Mouse (Mus musculus) hindlimb bud, embryonic 11.5 days (tissue): ENCODE data around the gene Dcbld1.

Experiments
- DNase-seq: peaks from one replicate; pipeline ENCODE4 v3.0.0-alpha.2; 2012; ENCODE audit warnings: low read depth, low spot score; ENCODE audit errors: extremely low spot score

Dcbld1 gene

DNA sequence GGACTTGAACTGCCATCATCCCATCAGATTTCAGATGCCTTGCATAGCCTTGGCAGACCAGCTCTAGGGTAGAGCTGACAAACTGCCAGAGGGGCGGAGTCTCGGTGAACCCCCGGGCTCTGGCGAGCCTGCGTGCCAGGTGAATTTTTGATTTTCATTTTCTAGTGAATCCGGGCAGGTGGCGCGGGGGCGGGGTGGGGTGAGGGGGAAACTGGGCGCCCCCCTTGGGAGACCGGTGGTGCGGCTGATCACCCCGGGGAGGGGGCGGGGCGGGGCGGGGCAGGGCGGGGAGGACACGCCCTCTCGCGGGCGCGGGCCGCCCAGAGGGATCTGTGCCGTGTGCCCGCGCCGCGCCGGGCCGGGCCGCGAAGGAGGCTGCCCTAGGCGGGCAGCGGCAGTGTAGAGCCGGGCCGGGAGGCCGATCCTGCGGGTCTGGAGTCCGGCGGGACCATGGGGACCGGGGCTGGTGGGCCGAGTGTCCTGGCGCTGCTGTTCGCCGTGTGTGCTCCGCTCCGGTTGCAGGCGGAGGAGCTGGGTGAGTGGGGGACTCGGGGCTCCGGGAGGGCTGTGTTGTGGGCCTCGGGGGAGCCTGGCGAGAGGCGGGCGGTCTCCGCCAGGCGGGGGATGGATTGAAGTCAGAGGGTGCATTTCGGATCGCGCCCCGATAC, at the start of gene Dcbld1:
Gene Dcbld1, plus strand, starts transcription at position 319 of the 668 bp plus-strand sequence.
- no peak for DNase-seq

DNA sequence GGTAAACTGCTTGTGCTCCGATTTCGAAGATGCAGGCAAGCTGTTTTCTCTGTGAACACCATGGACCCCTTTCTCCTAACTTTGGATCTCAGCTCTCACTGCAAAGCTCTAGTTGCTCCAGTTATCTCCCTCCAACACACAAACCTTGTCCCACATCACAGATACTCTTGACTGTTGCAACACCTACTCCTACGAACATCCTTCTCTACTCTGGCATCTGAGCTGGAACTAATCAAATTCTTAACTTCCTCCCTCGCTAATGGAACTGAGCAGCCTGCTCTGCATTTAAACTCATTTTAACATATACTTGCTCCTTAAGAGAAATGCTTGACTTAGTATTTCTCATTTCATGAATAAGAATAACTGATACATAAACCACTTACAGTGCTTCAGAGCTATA, 47.5 kb upstream of the Dcbld1 start:
- no peak for DNase-seq

DNA sequence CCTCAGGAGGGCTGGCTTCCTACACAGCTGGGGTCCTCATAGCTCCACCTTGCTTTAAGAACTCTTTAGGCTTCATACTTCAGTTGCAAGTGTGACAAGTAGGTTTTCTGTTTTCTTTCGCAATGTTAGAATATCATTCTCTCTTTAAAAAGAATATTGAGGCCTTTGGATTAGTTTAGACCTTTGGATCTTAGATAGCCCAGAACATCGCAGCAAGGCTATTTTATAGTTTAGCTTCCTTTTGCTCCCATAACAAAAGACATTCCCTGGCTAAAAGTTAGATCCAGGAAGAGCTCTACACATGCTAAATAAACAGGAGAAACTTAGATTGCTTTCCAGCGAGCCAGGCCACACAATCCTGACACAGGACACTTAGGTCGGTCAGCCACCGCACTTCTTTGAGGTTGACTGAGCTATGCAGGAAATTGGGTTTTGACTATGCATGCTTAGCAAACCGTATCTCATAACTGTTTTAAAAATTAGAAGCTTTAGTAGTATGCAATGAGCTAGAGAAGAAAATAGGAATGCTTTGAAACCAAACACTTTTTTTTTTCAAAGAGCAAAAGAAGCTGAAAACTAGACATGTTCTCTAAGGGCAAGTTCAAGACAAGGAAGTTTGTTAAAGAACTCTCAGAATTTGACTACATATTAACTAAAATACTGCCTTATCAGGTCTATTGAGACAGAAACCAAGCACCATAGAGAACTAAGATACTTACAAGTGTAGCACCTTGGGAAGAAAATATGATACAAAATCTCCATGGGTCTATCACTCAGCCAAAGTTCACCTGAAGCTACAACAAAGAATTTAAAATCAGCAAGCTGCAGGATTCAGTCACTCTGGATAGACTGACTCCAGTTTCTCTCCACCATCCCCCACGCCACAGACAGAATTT, 38.2 kb upstream of the Dcbld1 start, which contains the start of gene Ros1:
Gene Ros1, minus strand, starts transcription at position 288 of the 896 bp plus-strand sequence.
- no peak for DNase-seq

DNA sequence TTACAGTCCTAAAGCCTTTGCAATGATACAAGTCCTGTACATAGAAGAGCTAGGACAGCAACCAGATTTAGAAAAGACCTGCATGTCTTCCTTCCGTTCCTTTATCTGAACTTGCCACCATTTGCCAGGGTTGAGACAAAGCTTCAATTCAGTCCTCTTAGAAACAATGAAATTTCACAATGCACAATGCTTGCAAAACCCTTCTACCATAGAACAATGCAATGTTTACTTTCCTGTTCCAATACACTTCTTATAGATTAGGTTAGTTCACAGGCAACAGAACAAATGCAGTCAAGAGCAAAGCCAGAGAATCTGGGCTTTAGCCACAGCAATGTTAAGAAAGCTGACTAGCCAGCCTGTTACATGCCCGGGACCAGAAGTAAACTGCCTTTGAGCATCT, 29.4 kb upstream of the Dcbld1 start:
- DNase-seq, result no peak

DNA sequence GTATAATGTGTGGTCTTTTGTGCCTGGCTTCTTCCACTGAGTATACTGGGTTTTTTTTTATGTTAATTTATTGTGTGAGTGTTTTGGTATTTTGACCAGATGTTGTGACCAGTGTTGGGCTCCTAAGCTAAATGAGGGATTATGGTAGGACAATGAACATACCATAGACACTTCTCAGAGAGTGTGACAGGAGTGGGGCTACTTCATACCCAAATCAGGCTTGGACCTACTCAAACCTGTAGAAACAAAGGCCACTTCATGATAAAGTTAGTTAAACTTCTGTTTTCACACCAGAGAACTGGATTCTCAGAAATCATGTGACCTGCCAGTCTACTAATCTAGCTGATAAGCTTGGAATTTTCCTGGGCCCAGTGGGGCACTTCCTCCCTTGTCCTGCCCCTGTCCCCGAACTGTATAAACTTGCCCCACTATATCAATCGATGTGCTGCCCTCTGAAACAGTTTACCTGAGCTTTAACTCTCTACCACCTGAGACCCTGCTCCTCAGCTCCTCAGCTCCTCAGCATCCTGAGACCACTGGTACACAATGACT, 18.1 kb upstream of the Dcbld1 start:
- no peak for DNase-seq

DNA sequence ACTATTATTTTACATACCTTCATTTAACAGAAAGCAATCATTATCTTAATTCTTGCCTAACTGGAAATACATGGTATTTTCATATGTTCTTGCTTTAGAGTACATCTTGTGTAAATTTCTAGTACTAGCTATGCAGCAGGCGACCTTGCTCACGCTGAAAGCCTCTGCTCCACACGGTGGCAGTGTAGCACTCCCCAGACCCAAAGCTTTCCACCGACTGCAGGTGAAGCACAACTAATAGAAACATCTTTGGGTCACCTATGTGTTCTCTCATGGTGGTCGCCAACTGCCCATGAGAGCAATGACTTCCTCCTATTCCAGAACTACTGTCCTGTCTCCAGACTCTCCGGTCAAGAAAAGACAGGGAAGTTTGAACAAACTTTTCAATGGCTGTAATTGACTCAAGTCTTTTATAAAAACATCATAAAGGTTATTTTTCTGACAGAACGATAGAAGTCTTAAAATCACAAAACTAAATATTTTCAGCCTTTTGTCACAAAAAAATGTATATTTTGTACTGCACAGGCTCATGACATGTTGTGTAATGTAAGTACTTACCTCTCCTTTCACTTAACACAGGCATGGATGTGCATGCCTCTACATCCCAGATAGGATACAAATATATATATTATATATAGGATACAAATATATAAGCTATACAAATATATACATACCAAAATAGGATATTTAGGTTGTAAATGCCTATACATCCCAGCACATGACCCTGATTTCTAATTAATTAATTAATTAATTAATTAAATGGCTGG, 16.4 kb upstream of the Dcbld1 start:
- no peak for DNase-seq

DNA sequence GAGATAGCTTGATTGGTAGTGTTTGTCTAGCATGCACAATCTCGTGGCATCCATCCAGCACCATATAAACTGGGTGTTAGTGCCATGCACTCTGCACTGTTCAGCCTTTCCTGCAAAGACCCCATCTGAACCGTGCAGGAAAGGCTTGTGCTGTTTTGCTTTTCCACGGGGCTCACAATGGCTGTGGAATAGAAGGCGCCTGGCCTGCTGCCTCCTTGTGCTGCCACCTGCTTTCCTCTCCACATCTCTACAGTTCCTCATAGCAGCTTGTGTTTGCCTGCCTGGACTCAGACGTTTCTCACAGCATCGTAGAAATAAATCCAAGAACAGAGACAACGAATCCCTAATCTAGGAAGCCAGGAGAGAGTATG, 15.9 kb upstream of the Dcbld1 start:
- DNase-seq, result no peak

DNA sequence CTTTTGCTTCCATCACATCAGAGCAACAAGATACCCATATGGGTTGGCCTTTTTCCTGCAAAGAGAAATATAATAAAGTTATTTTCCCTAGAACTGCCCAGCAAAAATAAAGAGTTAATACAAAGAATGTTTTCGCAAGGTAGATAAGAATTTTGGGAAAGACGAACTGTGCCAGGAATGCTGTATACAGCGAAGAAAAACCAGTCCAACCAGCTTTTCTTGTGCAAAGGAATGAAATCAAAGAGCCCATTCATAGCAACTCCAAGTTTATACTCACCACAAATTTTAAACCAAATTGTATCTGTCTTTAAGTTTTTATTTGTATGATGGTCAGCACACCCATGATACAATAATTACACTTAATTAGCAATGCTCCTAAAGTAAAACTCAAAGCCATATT, 13.8 kb upstream of the Dcbld1 start:
- no peak for DNase-seq

DNA sequence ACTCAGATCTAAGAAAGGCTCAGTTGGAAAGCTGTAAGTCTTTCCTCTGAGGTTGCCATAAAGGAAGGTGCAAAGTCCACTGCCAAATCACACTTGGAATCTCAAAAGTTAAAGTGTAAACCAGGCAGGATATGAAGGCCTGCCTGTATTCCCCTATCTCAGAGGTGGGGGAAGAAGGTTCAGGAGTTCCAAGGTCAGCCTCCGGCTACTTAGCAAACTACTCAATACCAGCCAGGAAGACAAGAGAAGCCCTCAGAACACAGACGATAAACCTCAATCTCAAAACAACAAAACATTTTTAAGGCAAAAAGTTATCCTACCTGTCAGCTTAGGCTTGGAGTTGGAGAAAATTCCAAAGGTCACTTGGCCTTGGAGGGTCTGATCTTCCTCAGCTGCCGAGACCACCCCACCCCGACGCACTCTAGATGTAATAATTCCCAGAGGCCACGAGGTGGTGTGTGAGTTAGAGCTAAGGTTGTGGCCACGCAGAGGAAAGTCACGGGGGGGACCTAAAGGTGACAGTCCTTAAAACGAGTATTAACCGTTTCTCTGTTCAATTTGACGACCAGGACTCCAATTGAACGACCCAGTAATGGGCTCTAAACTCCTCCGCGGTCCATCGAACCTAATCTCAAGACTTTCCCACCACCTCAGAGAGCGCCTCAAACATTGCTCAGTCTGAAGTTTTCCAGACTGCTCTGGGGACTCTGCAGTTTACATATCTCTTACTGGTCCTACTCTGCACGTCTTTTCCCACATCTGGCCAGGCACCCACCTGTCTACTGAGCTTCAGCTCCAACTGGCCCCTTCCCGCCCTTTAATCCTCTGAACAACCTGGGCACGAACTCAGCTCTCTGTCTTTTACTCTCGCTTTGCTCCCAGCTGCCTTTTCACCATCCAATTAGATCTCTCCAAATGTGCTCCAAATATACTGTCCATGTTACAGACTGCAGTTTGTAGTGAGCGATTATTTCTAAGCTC, 933 bp upstream of the Dcbld1 start:
- no peak for DNase-seq

DNA sequence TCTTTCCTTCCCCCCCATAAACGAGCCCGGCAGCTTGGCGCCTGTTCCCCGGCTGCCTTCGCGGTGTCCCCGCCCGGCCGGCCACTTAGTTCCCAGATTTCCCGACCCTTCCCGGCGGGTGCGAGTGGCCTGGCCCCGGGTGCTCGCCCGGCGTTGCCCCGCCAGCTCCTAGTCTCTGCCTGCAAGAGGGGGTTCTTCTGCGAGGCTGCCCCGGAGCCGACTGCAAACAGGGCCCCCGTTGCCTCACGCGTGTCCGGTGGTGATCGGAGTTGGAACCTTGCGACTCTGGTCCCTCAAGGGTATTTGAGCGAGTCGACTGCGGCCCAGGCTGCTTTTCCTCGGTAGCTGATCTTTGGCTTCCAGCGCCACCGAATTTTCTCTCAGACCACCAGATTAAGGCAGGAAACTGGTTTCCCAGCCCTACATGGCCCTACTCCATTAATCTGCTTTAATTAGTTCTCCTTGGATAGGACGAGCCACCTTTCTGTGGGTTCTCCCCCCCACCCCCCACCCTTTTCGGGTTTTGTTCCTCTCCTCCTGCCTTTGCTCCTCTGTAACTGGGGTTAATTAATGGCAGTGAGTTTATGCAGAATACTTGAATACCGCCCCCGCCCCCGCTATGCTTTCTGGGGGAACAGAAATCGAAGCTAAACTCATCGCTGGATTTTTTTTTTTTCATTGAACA, 692 bp downstream of the Dcbld1 start:
- DNase-seq, result no peak

DNA sequence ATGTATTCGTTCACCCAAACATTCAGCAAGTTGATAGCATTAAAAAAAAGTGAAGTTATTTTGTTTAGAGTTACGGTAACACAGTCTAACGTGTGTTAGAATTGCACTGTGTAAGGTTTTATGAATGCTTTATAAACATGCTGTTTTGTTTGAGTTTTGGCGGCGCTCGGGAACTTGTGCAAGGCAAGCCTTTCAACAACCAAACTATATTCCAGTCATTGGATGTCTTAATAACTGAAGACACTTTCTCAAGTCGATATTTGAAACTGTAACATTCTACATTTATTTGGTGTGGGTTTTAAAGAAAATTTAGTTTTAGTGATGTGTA, 1.2 kb downstream of the Dcbld1 start:
- DNase-seq, result no peak

DNA sequence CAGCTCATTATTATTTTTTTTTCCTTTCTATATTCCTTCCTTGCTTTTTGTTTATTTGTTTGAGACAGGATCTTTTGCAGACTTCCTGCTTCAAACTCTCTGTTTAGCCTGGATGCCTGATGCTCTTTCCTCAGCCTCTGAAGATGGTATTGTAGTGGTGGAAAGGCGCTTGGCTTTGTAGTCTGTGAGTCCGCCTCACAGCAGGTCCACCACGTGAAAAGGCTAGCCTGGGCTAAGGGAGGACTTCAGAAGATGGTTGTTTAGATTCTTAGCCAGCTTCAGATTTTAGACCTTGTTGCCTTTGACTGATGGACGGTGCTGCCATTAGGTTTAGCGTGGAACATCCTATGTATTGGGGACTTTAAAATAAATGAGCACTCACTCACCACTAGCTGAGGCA, 2.0 kb downstream of the Dcbld1 start:
- DNase-seq, result no peak

DNA sequence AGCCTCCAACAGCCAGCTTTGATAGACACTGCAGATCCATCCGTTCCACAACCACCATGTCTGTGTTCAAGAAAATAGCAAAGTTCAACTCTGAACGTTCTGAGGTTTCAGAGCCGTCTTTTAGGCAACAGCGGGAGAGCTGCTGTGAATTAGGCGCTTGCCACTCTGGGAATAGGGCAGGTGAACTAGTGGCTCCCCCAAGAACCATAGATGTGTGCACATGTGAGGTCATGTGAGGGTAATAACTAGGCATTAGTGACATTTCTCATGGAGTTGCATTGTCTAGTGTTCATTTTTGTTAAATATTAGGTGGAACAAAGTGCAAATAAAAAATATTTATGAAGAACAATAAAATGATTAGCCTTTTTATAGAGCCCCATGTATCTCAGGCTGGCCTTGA, 8.6 kb downstream of the Dcbld1 start:
- no peak for DNase-seq

DNA sequence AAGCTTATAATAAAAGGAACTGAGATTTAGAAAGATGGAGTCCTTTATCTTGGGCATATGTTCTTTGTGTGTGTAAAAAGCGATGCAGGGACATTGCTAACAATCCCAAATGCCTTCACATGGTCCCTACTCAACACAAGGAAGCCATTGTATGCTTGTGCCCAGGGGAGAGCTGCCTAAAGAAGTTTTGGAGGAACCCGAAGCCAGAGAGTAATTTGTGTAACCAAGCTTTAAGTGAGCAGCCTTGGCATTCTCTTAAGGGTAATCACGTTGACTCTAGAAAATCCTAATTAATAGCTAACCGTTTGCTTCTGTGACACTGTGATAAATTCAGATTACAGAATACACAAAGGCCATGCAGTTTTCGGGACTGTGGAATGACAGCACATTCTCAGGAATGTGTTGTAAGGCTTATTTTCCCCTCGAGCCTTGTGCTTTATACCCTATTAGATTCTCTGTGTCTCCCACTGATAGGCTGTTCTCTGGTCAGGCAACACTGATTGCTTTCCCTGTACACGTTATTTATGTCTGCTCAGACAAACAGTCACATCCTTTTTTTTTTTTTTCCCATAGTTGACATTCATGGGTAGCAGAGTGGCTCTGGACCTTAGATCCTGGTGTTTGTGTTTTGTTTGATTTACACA, 9.4 kb downstream of the Dcbld1 start:
- DNase-seq, result no peak

DNA sequence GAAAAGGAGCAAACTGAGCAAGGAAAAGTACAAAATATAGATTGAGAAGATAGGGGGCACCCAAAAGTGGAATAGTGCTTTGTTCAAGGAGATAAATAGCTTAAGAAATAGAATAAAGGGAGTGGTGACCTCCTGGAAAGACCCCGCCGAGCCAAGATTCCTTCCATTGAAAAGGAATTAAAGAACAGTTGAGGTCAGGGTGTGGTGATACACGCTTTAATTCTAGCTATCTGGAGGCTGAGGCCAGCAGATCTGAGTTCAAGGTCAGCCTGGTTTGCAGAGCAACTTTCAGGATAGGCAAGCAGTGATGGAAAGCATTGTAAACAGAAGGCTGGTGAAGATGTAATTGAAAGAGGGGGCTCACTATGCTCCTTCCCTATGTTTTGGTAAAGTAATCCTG, 12.8 kb downstream of the Dcbld1 start:
- no peak for DNase-seq

DNA sequence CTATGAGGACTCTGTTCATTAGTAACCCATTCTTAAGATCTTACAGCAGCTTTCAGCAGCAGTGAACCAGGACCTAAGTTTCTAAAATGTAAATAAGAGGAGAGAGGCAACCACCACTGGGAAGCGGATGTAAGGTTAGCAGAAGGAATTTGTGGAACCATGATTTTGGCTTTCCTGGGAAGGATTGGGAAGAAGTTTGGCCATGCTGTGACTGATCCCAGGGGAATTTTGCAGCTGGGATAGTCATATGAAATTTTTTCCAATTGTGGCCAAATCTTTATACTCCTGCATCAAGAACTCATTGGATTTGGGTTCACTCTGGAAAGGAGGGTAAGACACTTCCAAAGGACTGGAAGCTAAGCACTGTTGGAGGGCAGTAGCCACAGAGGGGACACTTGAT, 18.8 kb downstream of the Dcbld1 start:
- DNase-seq, result no peak

DNA sequence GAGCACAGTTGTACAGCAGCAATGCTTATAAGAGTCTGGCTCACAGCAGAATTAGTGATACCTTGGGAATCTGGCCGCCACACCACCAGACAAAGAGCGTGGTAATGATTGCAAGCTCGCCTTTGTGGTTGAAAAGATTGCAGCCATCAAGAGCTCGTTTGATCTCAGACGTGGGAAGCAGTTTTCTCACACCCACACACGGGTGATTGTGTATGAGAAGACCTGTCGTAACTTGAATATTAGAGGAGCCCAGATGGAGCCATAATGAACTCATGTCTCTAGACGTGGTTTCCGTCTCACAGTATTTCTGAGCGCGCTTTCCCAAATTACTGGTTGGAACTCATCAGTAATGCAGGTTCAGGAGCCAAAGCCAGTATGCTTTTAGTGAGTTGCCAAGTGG, 20.0 kb downstream of the Dcbld1 start:
- DNase-seq, result no peak

DNA sequence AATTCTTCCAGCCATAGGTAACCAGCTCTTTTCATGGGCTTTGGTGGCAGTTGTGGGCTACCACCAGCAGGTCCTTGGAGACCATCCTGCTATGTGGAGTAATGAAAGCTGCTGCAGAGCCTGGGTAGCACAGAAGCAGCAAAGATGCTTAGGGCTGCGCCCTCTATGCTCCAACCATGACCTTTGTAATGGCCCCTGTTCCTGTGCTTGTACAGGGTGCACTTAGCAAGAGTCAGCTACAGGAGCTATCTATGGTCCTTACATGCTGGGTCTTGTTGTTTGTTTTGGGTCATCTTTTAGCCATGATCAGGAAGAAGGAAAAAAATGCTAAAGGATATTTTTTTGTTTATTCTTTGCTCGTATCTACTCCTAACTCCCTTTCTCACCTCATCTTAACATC, 24.3 kb downstream of the Dcbld1 start:
- no peak for DNase-seq

DNA sequence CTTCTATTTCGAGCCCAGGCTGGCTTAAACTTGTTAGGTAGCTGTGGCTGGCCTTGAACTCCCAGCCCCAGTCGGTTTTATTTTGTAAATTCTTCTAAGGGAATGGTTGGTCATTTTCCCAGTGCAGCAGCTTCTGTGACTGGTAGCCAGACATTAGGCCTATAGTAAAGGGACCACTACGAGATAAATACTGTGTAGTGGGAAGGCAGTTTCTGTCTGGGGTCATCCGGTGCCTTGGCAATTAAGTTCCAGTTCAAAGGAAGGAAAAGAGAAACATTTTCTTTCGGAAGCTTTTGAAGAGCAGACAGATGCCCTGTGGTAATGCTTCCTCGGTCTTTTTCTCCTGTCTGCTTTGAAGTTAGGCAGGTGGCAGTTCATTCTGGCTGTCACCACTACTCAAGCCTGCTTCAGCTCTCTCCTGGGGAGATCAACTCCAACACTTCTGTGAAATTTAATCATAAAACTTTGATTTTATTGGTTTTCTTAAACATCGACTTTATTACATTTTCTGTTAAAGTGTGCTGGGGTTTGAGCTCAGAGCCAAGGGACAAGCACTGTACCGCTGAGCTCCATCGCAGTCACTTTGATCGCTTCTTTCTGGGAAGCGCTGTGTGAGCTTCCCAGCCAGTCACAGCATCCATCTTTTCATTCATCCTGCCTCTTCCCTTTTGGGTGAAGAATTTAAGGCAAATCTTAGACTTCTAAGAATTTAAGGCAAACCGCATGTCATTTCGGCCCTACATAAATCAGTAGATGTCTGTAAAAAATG, 24.9 kb downstream of the Dcbld1 start:
- no peak for DNase-seq
